Mouse (Mus musculus): ENCODE measurements around the gene Actr1b.
"Not testable (repeated sequence)": the region's sequence is repeated elsewhere in the genome, so short reads cannot be mapped to it uniquely, and the experiment has no call there.

Actr1b gene

GRCm38 (mm10) chr1:36707166-36707565 is 7.1 kb downstream of the Actr1b start:
- no peak for DNase-seq (ENCODE audit: low read depth, low spot score)

DNA sequence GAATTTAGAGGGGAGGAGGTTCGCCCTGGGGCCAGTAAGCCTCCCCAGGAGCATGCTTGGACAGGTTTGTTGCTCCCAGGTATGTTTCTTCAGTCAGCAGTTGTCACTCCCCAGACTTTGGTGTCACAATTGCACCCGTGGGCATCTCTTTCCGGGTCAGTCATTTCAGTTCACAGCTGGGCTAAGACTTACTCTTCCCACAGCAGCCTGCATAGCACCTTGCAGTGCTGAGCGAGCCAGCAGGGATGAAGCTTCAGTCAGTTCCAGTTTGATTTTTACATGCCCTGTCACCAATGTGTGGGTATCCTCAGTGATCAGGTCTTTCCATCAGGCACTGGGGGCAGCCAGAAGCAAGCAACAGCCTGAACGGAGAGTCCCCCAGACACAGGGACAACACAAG is 17.2 kb downstream of the Actr1b start:
- no peak for DNase-seq (ENCODE audit: low read depth, low spot score)

DNA sequence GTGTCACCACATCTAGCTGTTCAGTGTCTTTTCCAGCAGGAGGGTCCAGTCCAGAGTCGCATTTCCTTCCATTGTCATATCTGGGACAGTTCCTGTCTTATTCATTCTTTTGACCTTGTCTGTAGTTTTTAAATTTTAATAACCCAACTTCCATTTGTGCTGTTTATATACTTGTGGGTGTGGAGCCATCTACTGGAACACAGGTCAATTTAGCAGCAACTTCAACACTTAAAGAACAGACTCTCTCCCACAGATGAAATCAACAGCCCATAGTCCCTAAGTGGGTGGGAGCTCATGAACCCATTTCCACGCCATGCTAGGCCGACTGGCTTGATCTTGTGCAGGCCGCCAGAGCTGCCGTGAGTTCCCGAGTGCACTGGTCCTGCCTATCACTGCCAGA is 17.8 kb downstream of the Actr1b start:
- DNase-seq (ENCODE audit: low read depth, low spot score): no peak

DNA sequence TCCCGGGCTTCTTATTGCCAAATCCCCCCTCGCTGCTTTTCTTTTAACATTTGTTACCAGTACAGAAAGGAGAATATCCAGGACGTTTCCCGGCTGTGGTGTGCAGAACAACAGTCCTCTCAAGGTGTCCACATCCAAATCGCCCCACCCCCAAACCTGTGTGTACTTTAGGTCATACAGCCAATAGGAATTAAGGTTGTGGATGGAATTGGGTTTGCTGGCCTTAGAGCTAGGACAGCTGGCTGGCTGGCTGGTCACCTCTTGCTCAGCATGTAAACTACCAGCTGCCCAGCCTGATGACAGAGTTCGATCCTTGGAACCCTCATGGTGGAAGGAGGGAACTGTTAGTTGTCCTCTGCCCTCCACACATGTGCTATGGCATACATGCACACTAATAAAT is 19.4 kb downstream of the Actr1b start:
- DNase-seq (ENCODE audit: low read depth, low spot score): no peak

DNA sequence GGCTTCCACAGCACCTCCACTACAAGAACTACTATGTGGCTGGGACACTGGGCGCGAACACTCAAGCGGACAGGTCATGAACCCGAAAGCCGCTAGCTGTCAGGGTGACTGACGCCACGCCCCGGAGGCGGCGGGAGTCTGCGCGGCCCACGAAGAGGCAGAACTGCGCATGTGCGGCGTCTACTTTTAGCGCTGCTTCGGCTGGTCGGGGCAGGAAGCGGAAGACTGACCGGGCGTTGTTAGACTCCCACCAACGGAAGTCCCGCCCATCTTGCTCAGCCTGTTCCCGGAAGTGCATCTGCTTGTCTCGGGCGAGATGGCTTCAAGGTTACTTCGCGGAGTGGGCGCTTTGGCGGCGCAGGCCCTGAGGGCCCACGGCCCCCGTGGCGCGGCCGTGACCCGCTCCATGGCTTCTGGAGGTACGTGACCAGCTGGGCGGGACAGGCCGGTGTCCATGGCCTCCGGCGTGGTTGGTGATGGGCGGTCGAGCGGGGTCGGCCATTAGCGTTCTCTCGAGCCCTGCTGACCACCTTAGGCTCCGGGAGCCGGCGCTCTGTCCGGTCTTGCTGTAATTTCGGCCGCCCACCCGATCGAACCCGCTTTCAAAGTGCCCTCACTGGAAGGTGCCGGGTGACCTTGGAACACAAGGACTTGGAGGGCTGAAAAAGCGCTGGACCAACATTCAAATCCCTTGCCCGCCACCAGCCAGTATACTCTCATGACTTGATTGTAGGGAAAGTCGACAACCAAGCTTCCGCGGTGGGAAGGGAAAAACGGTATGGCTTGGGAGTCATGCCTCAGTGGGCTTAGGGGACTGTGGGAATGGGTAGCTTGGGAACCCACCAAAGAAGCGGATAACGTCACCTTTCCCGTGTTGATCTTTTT is 22.7 kb downstream of the Actr1b start, which contains the start of gene Cox5b:
Gene Cox5b, plus strand, starts transcription at position 179 of the 885 bp plus-strand sequence.
- DNase-seq (ENCODE audit: low read depth, low spot score): peak; percentile 89

DNA sequence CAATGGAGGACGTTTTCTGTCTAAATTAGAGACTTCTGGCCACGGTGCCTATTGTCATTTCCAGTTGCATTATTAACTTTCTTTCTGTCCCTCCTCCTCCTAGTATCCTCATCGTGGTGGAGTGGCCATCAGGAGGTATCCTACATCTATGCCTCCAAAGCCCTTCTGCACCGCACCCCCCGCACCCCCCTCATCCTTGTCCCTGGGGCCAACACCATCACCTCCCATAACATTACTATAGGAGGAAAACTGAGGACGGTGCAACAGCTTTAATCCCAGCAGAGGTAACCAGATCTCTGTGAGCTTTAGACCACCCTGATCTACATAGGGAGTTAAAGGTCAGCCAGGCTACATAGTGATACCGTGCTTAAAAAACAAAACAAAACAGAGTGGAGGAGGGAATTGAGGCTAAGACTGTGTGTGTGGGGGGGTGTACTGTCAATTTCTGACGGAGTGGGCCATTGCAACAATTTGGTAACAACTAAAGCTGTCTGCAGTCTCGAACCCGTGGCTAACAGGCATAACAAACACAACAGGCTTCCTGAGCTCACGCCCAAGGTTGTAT is 23.5 kb downstream of the Actr1b start:
- no peak for DNase-seq (ENCODE audit: low read depth, low spot score)

GRCm38 (mm10) chr1:36683810-36684467 is 30.3 kb downstream of the Actr1b start:
- DNase-seq (ENCODE audit: low read depth, low spot score): peak; percentile 52

DNA sequence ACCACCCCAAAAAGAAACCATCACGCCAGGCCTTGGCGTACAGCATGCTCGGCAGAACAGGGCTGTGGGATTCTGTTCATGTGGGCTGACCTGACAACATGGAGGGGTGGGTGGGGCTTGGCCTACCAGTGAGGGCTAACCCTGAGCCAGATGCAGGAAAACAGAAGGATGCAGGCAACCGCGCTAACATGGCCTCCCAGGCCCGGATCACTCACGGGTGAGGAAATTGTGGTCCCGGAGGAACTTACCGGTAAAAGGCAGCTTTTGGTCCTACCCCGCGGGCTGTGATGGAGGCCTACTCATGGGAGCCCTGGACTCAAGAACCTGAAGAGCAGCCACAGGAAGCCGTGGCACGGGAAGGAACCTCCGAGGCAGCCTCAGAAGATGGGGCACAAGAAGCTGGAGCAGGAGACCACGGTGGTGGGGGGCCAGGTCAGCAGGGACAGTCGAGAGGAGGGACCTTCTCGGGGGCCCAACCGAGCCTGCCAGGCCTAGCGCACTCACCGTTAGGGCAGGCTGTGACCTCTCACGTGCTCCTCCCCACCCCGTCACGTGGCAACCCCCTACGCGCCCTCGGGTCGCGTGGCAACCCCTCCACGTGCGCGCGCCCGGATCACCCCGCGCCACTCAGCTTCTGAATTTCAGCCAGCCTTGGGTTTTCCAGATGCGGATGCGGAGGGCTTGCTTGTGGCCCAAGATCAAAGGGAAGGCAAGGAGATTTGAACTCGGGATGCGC is 31.4 kb downstream of the Actr1b start, which contains the start of gene Fam178b:
Gene Fam178b, minus strand, starts transcription at position 564 of the 736 bp plus-strand sequence.
- no peak for DNase-seq (ENCODE audit: low read depth, low spot score)

DNA sequence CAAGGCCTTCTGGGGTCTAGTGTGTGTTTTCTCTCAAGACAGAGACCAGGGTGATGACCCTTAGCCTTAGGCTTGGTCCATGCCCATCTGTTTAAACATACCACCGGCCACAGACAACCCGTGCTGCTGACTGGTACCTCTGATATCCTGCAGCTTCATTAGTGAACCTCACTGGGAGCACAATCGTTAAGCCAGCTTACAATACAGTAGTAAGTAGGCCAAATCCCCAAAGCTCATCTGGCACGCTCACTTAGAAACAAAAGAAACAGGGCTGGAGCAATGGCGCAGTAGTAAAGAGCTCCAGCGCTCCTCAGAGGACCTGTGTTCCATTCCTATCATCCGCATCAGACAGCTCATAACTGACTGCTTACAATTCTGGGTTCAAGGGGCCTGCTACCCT is 33.3 kb downstream of the Actr1b start:
- no peak for DNase-seq (ENCODE audit: low read depth, low spot score)

GRCm38 (mm10) chr1:36674936-36675335 is 39.3 kb downstream of the Actr1b start:
- no peak for DNase-seq (ENCODE audit: low read depth, low spot score)

DNA sequence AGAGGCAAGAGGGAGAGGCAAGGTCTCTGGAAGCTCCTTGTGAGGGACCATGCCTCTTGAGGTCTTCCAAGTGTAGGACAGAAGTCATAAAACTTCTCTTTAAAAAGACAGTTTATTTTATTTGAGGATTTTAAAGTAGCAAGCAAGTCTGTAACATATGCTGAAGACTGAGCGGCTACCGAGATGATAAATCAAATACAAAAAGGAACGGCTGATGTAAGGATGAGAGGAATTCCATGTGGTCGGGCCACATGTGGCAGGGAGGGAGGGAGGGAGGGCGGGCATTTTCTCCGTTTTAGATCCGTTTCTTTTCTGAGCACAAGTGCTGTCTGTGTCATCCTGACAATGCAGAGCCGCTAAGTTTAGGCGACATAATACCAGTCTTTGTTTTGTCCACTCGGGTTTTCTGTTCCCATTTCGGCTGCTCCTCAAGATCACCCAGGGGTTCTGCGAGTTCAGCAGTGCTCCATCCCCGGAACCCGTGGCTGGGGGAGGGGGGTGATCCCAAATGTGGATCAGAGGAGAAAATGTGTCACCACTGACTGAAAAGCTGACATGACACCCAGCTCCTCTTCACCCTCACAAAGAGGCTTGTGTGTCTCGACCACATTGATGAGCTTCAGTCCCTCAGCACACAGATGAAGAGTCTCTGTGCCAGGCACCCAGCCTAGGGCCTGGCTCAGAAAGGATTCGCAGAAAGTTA is 41.4 kb downstream of the Actr1b start:
- no peak for DNase-seq (ENCODE audit: low read depth, low spot score)

- DNase-seq (ENCODE audit: low read depth, low spot score): no peak
These were observed 43.0 kb downstream of the Actr1b start for GRCm38 (mm10) chr1:36671260-36671659.

DNA sequence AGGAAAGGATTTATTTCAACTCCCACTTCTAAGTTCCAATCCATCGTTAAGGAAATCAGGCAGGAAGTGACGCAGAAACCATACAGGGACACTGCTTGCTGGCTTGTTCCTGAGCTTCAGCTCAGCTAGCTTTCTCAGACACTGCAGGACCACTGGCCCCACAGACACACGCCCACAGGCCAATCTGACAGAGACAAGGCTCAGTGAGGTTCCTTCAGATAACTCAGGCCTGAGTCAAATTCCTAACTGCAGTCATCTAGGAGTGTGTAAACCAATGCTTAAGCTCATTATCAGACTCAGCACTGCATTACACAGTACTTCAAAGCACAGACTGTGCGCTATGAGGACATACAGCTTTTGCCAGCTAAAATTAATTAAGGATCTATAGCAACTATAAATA is 44.0 kb downstream of the Actr1b start:
- DNase-seq (ENCODE audit: low read depth, low spot score): no peak

GRCm38 (mm10) chr1:36668007-36668406 is 46.2 kb downstream of the Actr1b start:
- not testable (repeated sequence) for DNase-seq (ENCODE audit: low read depth, low spot score)

DNA sequence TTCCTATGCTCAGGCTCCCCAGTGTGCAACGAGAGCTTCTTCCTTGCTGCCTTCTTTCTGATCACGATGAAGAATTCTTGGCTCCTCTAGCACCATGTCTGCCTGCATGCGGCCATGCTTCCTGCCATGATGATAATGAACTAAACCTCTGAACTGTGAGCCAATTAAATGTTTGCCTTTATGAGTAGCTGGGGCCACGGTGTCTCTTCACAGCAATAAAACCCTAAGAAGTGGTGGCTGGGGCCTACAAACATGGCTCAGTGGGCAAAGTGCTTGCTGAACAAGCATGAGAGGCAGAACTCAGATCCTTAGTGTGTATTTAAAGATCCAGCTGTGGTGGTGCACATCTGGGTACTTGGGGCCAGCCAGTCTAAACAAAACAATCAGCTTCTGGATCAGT is 48.3 kb downstream of the Actr1b start:
- DNase-seq (ENCODE audit: low read depth, low spot score): no peak

DNA sequence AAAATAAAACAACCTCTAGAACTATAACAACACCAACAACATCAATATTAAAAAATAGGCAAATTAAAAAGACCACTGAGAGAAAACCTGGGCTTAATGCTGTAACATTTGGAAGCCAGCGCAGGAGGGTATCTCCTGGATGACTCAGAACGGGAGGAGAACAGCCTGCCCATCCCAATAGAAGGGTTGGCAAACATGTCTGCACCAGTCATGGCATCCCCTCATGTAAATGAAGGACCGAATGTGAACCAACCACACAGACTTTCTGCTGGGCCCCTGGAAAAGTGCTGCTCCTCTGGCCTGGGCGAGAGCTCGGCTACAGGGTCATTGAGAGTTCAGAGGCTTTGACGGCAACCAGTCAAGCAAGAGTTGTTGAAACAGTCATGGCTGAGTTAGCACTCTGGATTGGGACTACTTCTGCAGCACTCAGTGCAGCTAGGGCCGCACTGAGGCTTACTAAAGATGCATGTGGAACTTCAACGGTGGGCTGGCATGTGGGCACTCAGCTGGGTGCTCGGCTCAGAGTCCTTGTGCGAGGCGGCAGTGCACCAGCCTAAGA is 49.0 kb downstream of the Actr1b start:
- DNase-seq (ENCODE audit: low read depth, low spot score): no peak

GRCm38 (mm10) chr1:36664457-36664856 is 49.8 kb downstream of the Actr1b start:
- no peak for DNase-seq (ENCODE audit: low read depth, low spot score)

DNA sequence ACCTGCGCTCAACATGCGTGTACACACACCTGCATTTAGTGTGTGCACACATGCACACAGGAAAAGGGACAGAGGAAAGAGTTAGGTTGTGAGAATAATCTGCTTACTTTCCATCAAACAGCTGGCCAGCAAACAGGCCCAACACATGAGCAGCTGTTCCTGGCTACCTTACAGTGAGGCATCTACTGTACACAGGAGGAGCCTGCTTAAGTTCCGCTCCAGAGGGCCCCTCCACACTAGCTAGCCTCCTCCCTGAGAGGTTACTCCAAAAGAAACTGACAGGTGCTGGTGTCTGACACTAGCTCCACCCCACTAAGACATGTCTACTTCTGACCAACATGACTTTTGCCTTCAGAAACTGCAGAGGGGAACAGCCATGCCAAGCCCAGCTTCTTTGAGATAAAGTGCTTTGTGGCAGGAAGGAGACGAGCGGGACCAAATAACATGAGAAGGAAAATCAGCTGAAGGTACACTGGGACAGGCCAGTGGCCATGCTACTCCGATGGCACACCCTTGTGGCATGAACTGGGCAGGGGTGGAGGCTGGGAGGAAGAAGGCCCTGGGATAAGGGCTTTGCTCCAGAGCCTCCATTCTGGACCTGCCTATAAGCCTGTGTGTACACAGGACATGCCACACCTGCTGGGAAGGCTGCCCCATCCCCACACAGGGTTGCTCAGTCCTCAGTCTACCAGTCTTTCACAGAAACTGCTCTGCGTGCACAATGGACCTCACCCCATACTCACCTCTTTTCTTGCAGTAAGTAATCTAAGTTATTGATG is 55.4 kb downstream of the Actr1b start:
- no peak for DNase-seq (ENCODE audit: low read depth, low spot score)

GRCm38 (mm10) chr1:36657658-36658415 is 56.4 kb downstream of the Actr1b start:
- DNase-seq (ENCODE audit: low read depth, low spot score): no peak
